Mouse (Mus musculus): ENCODE results near the gene Pskh1. TPM values are rescaled to one million over a fixed set of nuclear protein-coding genes. Genes with fewer than 3 reads are reported as not detected.

Pskh1 gene
- polyA plus RNA-seq, 1 experiment from 2014 or later = 12.4 TPM

- WGBS = 37% methylated on average over 4 of the region's 4 CpGs
- no peak for ATAC-seq (ENCODE audit: low FRiP score)
Observed at GRCm38 (mm10) chr8:105938306-105938669, 38.0 kb downstream of the Pskh1 start, which contains the start of gene Psmb10. Gene Psmb10 (minus strand): TSS chr8:105938444.

GRCm38 (mm10) chr8:105942026-105942425 is 41.8 kb downstream of the Pskh1 start:
- Histone ChIP-seq H3K4me2 (no peak overlapping the region), H3K9me3 (no peaks in the 10 kb centered on the region), H3K9ac (no peak overlapping the region), H3K4me3 (no peak overlapping the region), H3K4me1 (replicated peaks) (peaks cover 11% of the 10 kb centered on the region), H3K36me3 (peaks cover 7% of the 10 kb centered on the region; the same call in 1 of the 2 replicates), H3K27ac (no peak overlapping the region), H3K27me3 (no peaks in the 10 kb centered on the region)
- WGBS = 95% methylated on average over 11 of the region's 11 CpGs
- no peak for ATAC-seq (ENCODE audit: low FRiP score)

More at GRCm38 (mm10) chr8:105938306-105938669, 38.0 kb downstream of the Pskh1 start, which contains the start of gene Psmb10:
- Histone ChIP-seq H3K27ac (peak within 1 kb of the TSS; percentile 96), H3K4me3 (peak within 1 kb of the TSS; percentile 74), H3K9ac (peak within 1 kb of the TSS; percentile 93), H3K9me3 (no peaks in the 10 kb centered on the region), H3K36me3 (peaks cover 6% of the 10 kb centered on the region), H3K27me3 (no peaks in the 10 kb centered on the region), H3K4me1 (replicated peaks) (peaks cover 20% of the 10 kb centered on the region), H3K4me2 (peak within 1 kb of the TSS; percentile 93)

DNA sequence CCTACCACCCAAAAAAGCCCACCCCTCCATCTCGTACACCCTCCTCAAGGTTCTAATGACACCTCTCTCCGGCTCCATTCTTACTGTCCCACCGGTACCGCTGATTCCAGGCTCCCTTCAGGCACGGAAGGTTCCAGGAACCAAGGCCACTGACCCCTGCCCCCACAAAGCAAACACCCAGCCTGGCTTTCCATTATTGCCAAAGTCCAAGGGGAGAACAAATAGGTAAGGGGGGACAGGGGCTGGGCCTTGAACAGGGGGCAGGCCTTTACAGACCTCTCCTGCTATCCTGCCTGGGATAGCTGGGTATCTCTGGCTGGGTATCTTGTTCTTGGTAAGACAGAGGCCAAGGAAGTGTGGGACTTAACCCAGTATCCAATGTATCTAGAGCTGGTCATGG is 42.3 kb downstream of the Pskh1 start:
- Histone ChIP-seq H3K4me2 (no peak overlapping the region), H3K9me3 (no peaks in the 10 kb centered on the region), H3K27me3 (no peaks in the 10 kb centered on the region), H3K9ac (no peak overlapping the region), H3K4me1 (replicated peaks) (peaks cover 11% of the 10 kb centered on the region), H3K4me3 (no peak overlapping the region), H3K27ac (no peak overlapping the region), H3K36me3 (peaks cover 7% of the 10 kb centered on the region; the same call in 1 of the 2 replicates)
- 93% methylated on average over 5 of the region's 5 CpGs for WGBS
- no peak for ATAC-seq (ENCODE audit: low FRiP score)

- Histone ChIP-seq H3K4me2 (no peak within 1 kb of the TSS), H3K9me3 (no peaks in the 10 kb centered on the region), H3K27me3 (no peaks in the 10 kb centered on the region), H3K36me3 (peaks cover 7% of the 10 kb centered on the region; the same call in 1 of the 2 replicates), H3K9ac (no peak within 1 kb of the TSS), H3K27ac (no peak within 1 kb of the TSS), H3K4me3 (no peak within 1 kb of the TSS), H3K4me1 (replicated peaks) (peaks cover 4% of the 10 kb centered on the region)
- 54% methylated on average over 8 of the region's 8 CpGs for WGBS
- ATAC-seq (ENCODE audit: low FRiP score) = no peak
Observed at GRCm38 (mm10) chr8:105943321-105943739, 43.1 kb downstream of the Pskh1 start, which contains the start of gene Lcat. Gene Lcat (minus strand): TSS chr8:105943382.

DNA sequence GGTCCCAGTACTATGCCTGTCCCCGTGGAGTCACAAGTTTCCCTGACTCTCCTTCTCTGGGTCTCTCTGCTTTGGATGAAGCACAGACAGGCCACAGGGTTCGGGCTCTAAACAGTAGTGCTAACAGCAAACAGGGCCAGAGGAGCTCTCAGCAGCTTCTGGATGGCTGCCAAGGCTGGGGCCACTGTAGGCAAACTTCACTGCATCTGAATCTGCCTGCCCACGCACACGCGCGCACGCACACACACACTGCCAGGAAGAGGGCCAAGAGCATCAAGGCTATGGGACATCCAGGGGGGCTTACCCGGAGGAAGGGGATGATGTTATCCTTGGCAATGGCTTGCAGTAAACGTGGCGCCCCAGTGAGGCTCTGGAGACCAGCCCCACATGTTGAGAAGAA is 49.1 kb downstream of the Pskh1 start:
- no peak overlapping the region for H3K4me2 ChIP-seq
- H3K27me3 ChIP-seq = no peaks in the 10 kb centered on the region
- H3K4me1 ChIP-seq (replicated peaks) = peaks cover 14% of the 10 kb centered on the region
- peak; percentile 30; the same call in 1 of the 2 replicates for ATAC-seq (ENCODE audit: low FRiP score)
- no peak overlapping the region for H3K9ac ChIP-seq
- 75% methylated on average over 10 of the region's 10 CpGs for WGBS
- no peaks in the 10 kb centered on the region for H3K9me3 ChIP-seq
- peak overlapping the region; percentile 6; the same call in 1 of the 2 replicates for H3K27ac ChIP-seq
- no peak overlapping the region for H3K4me3 ChIP-seq
- H3K36me3 ChIP-seq = peaks cover 7% of the 10 kb centered on the region; the same call in 1 of the 2 replicates

DNA sequence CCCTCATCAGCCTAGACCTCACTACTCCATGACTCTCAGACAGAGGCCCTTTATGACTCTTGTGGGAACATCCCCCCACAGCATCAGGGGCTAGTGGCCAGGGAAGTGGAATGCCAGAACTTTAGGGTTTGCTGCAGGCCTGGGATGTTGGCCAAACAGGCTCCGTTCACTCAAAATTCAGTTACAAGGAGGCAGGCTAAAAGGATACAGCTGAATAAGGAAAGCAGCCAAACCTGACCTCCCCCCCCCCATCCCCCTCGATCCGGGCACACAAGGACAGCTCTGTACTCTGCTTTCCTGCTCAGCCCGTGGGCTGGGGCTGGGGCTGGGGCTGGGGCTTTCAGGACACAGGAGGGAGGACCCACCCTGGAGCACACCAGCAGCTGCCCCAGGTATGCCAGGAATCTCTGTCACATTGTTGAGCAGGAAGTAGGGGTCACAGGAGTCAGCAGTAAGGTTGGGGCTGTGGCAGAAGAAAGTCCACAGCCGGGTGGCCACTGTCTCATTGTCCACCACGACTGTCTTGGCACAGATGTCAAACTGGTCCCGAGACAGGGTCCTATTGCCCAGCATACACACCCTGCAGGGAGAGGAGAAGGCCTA is 50.9 kb downstream of the Pskh1 start:
- no peaks in the 10 kb centered on the region for H3K9me3 ChIP-seq
- 47% methylated on average over 7 of the region's 7 CpGs for WGBS
- no peak overlapping the region for H3K4me3 ChIP-seq
- peak overlapping the region; percentile 78 for H3K27ac ChIP-seq
- H3K9ac ChIP-seq = no peak overlapping the region
- peaks cover 14% of the 10 kb centered on the region for H3K4me1 ChIP-seq (replicated peaks)
- ATAC-seq (ENCODE audit: low FRiP score) = peak; percentile 74
- no peak overlapping the region for H3K4me2 ChIP-seq
- H3K36me3 ChIP-seq = no peaks in the 10 kb centered on the region
- no peaks in the 10 kb centered on the region for H3K27me3 ChIP-seq

DNA sequence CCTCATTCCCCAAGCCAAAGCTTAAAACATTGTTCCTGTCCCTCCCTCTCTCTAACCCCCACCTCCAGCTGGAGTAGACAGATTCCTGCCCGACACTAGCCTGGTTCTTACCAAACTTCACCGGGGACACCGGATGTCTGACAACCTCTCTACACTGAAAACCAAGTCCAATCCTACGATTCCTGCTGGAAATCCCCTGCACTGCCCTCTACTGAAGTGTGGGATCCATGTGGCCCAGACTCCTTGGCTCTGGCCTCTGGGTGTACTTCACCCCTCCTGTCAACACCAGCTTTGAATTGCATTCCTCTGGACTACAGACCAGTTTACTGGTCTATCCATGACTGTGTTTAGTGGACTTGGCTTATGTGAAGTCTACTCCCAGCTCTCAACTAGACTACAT is 56.3 kb downstream of the Pskh1 start:
- Histone ChIP-seq H3K9ac (no peak overlapping the region), H3K27me3 (no peaks in the 10 kb centered on the region), H3K4me2 (no peak overlapping the region), H3K9me3 (no peaks in the 10 kb centered on the region), H3K27ac (no peak overlapping the region), H3K4me1 (replicated peaks) (peaks cover 3% of the 10 kb centered on the region; the same call in 1 of the 2 replicates), H3K4me3 (no peak overlapping the region), H3K36me3 (no peaks in the 10 kb centered on the region)
- ATAC-seq (ENCODE audit: low FRiP score) = no peak
- WGBS = 94% methylated on average over 4 of the region's 4 CpGs

GRCm38 (mm10) chr8:105957813-105958212 is 57.6 kb downstream of the Pskh1 start:
- no peak overlapping the region for H3K4me2 ChIP-seq
- WGBS = 57% methylated on average over 3 of the region's 4 CpGs
- H3K4me3 ChIP-seq = no peak overlapping the region
- peaks cover 3% of the 10 kb centered on the region; the same call in 1 of the 2 replicates for H3K4me1 ChIP-seq (replicated peaks)
- no peaks in the 10 kb centered on the region for H3K27me3 ChIP-seq
- no peak overlapping the region for H3K27ac ChIP-seq
- no peak overlapping the region for H3K9ac ChIP-seq
- no peaks in the 10 kb centered on the region for H3K9me3 ChIP-seq
- no peak for ATAC-seq (ENCODE audit: low FRiP score)
- no peaks in the 10 kb centered on the region for H3K36me3 ChIP-seq

GRCm38 (mm10) chr8:105959350-105959749 is 59.1 kb downstream of the Pskh1 start:
- Histone ChIP-seq H3K36me3 (no peaks in the 10 kb centered on the region), H3K27ac (no peak overlapping the region), H3K4me2 (no peak overlapping the region), H3K9me3 (no peaks in the 10 kb centered on the region), H3K27me3 (peaks cover 8% of the 10 kb centered on the region), H3K9ac (0 out of 2 replicates have a peak overlapping the region, but pooled peaks have one; percentile 19), H3K4me1 (replicated peaks) (peaks cover 3% of the 10 kb centered on the region; the same call in 1 of the 2 replicates), H3K4me3 (no peak overlapping the region)
- 91% methylated on average over 7 of the region's 7 CpGs for WGBS
- no peak for ATAC-seq (ENCODE audit: low FRiP score)

- no peak overlapping the region for H3K27ac ChIP-seq
- peaks cover 26% of the 10 kb centered on the region for H3K27me3 ChIP-seq
- H3K4me1 ChIP-seq (replicated peaks) = peaks cover 10% of the 10 kb centered on the region
- no peak for ATAC-seq (ENCODE audit: low FRiP score)
- H3K9me3 ChIP-seq = no peaks in the 10 kb centered on the region
- no peak overlapping the region for H3K9ac ChIP-seq
- no peak overlapping the region for H3K4me2 ChIP-seq
- 74% methylated on average over 14 of the region's 14 CpGs for WGBS
- H3K36me3 ChIP-seq = no peaks in the 10 kb centered on the region
- no peak overlapping the region for H3K4me3 ChIP-seq
Observed at GRCm38 (mm10) chr8:105961101-105961500, 60.9 kb downstream of the Pskh1 start.

GRCm38 (mm10) chr8:105961536-105961935 is 61.3 kb downstream of the Pskh1 start:
- Histone ChIP-seq H3K27ac (no peak overlapping the region), H3K36me3 (no peaks in the 10 kb centered on the region), H3K4me1 (replicated peaks) (peaks cover 11% of the 10 kb centered on the region), H3K4me2 (no peak overlapping the region), H3K27me3 (peaks cover 30% of the 10 kb centered on the region), H3K9me3 (no peaks in the 10 kb centered on the region), H3K9ac (no peak overlapping the region), H3K4me3 (no peak overlapping the region)
- ATAC-seq (ENCODE audit: low FRiP score) = no peak
- WGBS = 89% methylated on average over 10 of the region's 10 CpGs

DNA sequence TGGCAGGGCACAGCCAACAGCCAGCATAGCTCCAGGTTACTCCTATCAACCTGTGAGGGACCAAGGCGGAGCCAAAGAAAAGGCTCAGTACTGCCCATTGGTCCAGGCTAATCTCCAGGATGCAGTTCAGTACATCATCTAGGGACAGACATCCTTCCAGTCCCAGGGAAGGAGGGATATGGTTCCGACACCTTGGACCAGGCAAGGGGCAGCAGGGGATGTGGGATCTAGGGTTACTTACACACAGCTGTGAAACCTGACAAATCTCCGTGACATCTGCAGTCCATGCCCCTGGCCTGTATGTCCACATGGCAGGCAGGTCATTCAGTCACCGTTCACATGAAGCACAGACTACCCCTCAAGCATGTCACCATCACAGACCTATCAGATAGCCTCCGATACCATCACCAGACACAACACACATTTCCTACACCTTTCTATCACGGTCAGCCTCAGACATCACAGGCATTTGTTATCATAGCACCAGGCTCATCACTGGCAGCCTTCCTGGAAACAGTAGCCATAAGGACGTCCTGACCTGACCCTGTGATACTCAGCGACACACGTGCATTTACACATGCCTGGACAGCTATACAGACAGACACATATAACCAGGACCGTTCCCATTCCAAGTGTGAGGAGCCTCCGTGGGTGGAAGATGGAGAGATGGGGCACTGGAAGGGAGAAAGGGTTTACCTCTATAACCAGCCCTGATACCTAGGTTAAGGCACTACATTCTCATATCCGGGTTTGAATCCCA is 64.4 kb downstream of the Pskh1 start:
- no peak overlapping the region for H3K9ac ChIP-seq
- no peak overlapping the region for H3K27ac ChIP-seq
- H3K27me3 ChIP-seq = peaks cover 47% of the 10 kb centered on the region
- no peaks in the 10 kb centered on the region for H3K9me3 ChIP-seq
- ATAC-seq (ENCODE audit: low FRiP score) = no peak
- WGBS = 75% methylated on average over 12 of the region's 12 CpGs
- peaks cover 12% of the 10 kb centered on the region for H3K4me1 ChIP-seq (replicated peaks)
- H3K36me3 ChIP-seq = no peaks in the 10 kb centered on the region
- H3K4me3 ChIP-seq = peak overlapping the region; percentile 48
- peak overlapping the region; percentile 63 for H3K4me2 ChIP-seq

All from hindbrain, embryonic 13.5 days (tissue).